Mouse (Mus musculus): Measurements from ENCODE around the gene Ago1. TPM values are rescaled to one million over a fixed set of nuclear protein-coding genes. Genes with fewer than 3 reads are reported as not detected.

The Ago1 gene
- polyA plus RNA-seq, 1 experiment from 2014 or later: 1.7 TPM

DNA sequence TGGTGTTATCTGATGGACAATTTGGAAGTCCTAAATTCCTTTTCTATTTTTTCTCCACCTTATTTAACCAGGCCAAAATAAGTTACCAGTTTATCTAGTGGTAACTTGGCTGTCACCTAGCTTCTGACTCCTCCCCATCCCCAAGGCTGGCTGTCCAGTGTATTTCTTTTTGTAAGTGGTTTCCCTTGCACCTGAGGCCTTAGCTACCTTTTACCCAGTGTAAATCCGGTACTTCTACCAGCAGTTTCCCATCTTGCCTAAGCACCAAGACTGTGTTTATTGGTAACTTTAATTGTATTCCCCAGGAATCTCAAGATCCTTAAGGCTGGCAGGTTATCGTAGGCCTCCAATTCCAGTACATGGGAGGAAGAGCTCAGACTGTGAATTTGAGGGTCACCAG, 34.3 kb downstream of the Ago1 start:
- peaks cover 22% of the 10 kb centered on the region for H3K4me1 ChIP-seq
- H3K27me3 ChIP-seq (replicated peaks): no peaks in the 10 kb centered on the region
- H3K9ac ChIP-seq: no peak overlapping the region
- no peak overlapping the region for H3K4me3 ChIP-seq
- ATAC-seq: no peak
- no peak overlapping the region for H3K27ac ChIP-seq
- H3K9me3 ChIP-seq (replicated peaks): no peaks in the 10 kb centered on the region
- H3K4me2 ChIP-seq: no peak overlapping the region
- 77% methylated on average over 2 of the region's 2 CpGs for WGBS (ENCODE audit: insufficient replicate concordance)
- H3K36me3 ChIP-seq: peaks cover 7% of the 10 kb centered on the region

DNA sequence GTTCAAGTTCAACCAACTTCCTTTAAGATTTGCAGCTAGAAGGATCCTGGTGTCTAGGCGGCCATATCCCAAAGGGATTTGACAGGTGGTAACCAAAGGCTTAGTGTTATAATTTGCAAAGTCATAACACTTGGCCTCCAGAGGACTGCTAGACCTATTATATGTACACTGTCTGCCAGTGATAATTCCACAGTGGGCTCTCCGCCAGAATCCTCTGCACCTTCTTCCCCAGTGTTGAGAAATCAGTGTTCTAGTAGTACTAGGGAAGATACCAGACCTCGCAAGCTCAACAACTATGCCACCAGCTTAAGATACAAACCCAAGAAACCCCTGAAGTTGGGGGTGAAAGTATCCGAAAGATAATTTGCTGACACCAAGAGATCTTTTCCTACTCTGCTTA, 35.2 kb downstream of the Ago1 start:
- H3K4me2 ChIP-seq: no peak overlapping the region
- H3K4me3 ChIP-seq: no peak overlapping the region
- H3K9me3 ChIP-seq (replicated peaks): no peaks in the 10 kb centered on the region
- no peak overlapping the region for H3K27ac ChIP-seq
- peaks cover 29% of the 10 kb centered on the region for H3K4me1 ChIP-seq
- no peaks in the 10 kb centered on the region for H3K36me3 ChIP-seq
- H3K9ac ChIP-seq: no peak overlapping the region
- H3K27me3 ChIP-seq (replicated peaks): no peaks in the 10 kb centered on the region
- ATAC-seq: no peak
- WGBS (ENCODE audit: insufficient replicate concordance): 73% methylated on average over 4 of the region's 4 CpGs

DNA sequence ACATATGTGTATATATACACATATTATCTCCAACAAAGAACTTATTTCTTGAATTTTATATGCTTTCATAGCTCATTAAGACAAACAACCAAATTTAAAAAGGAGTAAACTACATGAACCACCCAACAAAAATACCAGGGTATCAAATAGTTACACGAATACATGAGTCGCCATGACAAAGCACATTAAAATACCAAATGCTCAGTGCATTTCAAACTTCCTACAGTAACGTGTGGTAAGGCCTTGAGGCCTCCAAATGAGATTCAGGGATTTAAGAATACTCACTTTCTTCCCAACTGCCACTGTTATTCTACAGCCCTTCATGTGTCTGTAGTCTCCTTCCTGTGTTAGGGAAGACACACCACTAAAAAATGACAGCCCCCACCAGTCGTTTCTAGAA, 36.6 kb downstream of the Ago1 start:
- WGBS (ENCODE audit: insufficient replicate concordance): 70% methylated on average over 4 of the region's 4 CpGs
- ATAC-seq: no peak
- no peak overlapping the region for H3K9ac ChIP-seq
- no peaks in the 10 kb centered on the region for H3K27me3 ChIP-seq (replicated peaks)
- H3K4me1 ChIP-seq: peaks cover 34% of the 10 kb centered on the region
- H3K4me3 ChIP-seq: no peak overlapping the region
- H3K4me2 ChIP-seq: no peak overlapping the region
- H3K27ac ChIP-seq: no peak overlapping the region
- no peaks in the 10 kb centered on the region for H3K9me3 ChIP-seq (replicated peaks)
- no peaks in the 10 kb centered on the region for H3K36me3 ChIP-seq

DNA sequence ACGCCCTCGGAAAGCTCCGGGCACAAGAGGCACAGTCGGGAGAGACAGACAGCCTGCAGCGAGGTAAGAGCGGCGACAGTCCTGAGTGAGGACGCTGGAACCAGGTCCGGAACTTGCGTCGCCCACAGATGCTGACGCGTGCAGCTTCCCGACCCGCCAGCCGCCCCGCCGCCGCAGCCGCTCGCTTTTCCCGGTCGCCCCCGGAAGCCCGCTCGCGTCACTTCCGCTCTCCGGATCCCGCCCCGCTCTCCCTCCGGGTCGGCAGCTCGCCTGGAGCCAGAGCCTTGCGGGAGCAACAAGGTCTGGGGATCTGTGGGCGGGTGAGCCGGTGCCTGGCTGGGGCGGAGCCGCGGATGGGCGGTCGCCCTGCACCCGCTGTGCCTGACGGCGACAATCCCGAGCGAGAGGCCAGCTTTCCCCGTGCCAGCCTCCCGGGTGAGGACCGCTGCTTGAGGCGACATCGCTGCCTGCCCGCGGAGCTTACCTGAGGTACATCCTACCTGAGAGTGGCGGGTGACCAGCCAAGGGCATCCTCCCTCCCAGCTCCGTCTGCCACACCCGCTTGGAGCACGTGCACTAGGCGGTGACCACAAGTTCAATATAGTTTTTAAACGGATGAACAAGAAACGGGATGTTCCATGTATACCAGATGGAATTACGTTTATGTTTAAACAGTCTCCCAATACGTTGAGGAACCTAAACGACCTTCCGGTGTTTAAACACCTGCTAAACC, 38.9 kb downstream of the Ago1 start, which contains the start of gene Ago3:
Gene Ago3, minus strand, starts transcription at position 210 of the 733 bp plus-strand sequence.
- Histone ChIP-seq H3K4me1 (peaks cover 29% of the 10 kb centered on the region), H3K27ac (peak within 1 kb of the TSS; percentile 92), H3K4me3 (peak within 1 kb of the TSS; percentile 86), H3K9me3 (replicated peaks) (no peaks in the 10 kb centered on the region), H3K36me3 (peaks cover 5% of the 10 kb centered on the region; the same call in 1 of the 2 replicates), H3K4me2 (peak within 1 kb of the TSS; percentile 90), H3K27me3 (replicated peaks) (no peaks in the 10 kb centered on the region), H3K9ac (peak within 1 kb of the TSS; percentile 89)
- peak; percentile 99 for ATAC-seq
- WGBS (ENCODE audit: insufficient replicate concordance): under 1% methylated on average over 65 of the region's 65 CpGs

DNA sequence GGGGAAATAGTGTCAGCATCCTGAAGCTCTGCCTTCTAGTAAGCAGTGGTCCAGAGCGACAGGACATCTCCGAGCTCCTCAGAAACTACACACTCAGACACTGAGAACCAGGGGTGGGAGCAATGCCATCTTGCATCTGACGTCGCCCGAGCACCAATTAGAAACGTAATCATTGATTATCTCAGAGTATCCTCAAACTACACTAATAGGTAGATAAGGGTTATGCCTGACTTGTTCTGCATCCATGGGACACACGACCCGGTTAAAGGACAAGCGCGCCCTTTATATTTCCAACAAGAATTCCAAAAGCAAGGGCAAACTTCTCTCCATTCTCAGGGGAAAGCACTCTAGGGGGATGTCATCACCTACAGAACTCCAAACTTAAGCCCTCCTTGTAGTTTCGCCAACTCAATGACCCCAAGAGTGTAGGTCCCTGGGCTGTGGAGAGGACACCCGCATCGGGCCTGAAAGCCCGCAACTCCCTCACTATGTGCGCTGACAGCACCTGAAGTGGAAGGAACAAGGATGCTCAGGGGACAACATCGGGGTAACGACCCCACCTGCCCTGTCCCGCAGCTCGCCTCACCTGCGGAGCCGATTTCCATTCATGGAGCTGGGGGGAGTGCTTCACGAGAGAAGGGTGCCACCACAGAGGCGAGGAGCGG, 39.6 kb downstream of the Ago1 start:
- H3K4me2 ChIP-seq: peak overlapping the region; percentile 90
- peak overlapping the region; percentile 86 for H3K4me3 ChIP-seq
- H3K9ac ChIP-seq: peak overlapping the region; percentile 89
- no peaks in the 10 kb centered on the region for H3K27me3 ChIP-seq (replicated peaks)
- H3K9me3 ChIP-seq (replicated peaks): no peaks in the 10 kb centered on the region
- 2% methylated on average over 24 of the region's 24 CpGs for WGBS (ENCODE audit: insufficient replicate concordance)
- peak; percentile 33 for ATAC-seq
- peaks cover 5% of the 10 kb centered on the region; the same call in 1 of the 2 replicates for H3K36me3 ChIP-seq
- H3K4me1 ChIP-seq: peaks cover 29% of the 10 kb centered on the region
- H3K27ac ChIP-seq: peak overlapping the region; percentile 92

DNA sequence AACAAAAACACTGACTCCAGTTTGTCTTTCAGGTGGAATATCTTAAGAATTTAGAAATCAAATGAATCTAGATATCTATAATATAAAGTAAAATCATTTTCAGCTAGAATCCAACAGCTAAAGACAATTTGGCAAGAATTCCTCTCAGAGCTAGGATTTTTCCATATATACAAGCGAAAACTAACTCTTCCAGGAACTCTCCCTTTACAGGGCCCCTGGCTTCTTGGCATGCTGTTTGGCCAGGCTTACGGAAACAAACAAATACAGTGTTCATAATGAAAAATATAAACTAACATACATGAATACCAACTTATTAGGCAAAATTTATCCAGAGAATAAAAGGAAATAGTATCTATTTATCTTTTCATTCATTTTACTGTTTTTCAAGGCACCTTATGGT, 44.5 kb downstream of the Ago1 start:
- no peaks in the 10 kb centered on the region for H3K9me3 ChIP-seq (replicated peaks)
- 81% methylated on average over 2 of the region's 2 CpGs for WGBS (ENCODE audit: insufficient replicate concordance)
- H3K4me1 ChIP-seq: peaks cover 12% of the 10 kb centered on the region
- H3K4me2 ChIP-seq: no peak overlapping the region
- ATAC-seq: no peak
- peaks cover 5% of the 10 kb centered on the region; the same call in 1 of the 2 replicates for H3K36me3 ChIP-seq
- H3K27me3 ChIP-seq (replicated peaks): no peaks in the 10 kb centered on the region
- H3K4me3 ChIP-seq: no peak overlapping the region
- no peak overlapping the region for H3K27ac ChIP-seq
- H3K9ac ChIP-seq: no peak overlapping the region

DNA sequence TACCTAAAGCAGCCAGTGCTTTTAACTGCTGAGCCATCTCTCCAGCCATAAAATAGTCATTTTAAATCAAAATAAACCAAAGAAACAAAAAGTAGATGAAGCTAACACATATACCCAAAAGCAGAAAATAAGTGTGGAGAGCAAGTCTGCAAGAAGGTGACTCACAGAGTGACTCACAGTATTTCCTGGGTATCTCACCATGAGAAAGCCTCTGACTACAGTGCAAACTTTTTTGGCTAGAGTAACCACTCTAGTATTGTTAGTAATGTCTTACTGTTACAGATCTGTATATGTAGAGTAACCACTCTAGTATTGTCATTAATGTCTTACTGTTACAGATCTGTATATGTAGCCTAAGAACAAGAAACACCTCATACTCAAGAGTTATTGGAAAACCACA, 52.7 kb downstream of the Ago1 start:
- Histone ChIP-seq H3K27me3 (replicated peaks) (no peaks in the 10 kb centered on the region), H3K4me3 (no peak overlapping the region), H3K4me1 (no peaks in the 10 kb centered on the region), H3K4me2 (no peak overlapping the region), H3K36me3 (no peaks in the 10 kb centered on the region), H3K9ac (no peak overlapping the region), H3K9me3 (replicated peaks) (no peaks in the 10 kb centered on the region), H3K27ac (no peak overlapping the region)
- no peak for ATAC-seq

DNA sequence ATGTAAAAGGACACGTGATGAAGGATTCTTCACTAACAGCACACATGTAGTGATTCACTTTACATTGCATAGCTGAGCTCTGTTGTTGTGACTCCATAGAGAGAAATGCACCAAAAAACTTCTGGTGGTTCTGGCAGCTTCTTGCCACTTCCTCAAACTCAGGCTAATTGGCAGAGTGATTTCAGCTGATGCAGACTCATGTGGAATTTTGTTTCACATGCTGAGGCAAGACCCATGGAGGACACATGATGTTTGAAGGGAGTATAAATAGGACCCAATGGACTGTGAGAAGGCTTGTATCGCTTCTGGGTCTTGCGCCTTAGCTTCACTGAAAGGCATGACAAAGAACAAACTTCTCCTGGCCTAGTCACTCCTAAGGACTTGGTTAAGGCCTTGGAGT, 55.9 kb downstream of the Ago1 start:
- Histone ChIP-seq H3K4me1 (no peaks in the 10 kb centered on the region), H3K4me2 (no peak overlapping the region), H3K36me3 (no peaks in the 10 kb centered on the region; the same call in 1 of the 2 replicates), H3K9me3 (replicated peaks) (no peaks in the 10 kb centered on the region), H3K27me3 (replicated peaks) (no peaks in the 10 kb centered on the region), H3K4me3 (no peak overlapping the region), H3K27ac (no peak overlapping the region), H3K9ac (no peak overlapping the region)
- no peak for ATAC-seq
- 84% methylated on average over 3 of the region's 3 CpGs for WGBS (ENCODE audit: insufficient replicate concordance)

Other genes starting within 250 kb of the Ago1 start
- 20.9 and 23.3 TPM in 2 replicates for gene Map7d1, start 212.2 kb downstream of the Ago1 start, polyA plus RNA-seq (2016; fragmentation: Nextera tagmentation; extraction: Ambion mirVana)
- 43.7 and 44.0 TPM in 2 replicates for gene Trappc3, start 206.3 kb downstream of the Ago1 start, polyA plus RNA-seq (2016; fragmentation: Nextera tagmentation; extraction: Ambion mirVana)
- gene Col8a2, start 181.8 kb downstream of the Ago1 start, polyA plus RNA-seq (2016; fragmentation: Nextera tagmentation; extraction: Ambion mirVana): 1.8 and 2.3 TPM in 2 replicates
- 36.0 and 38.0 TPM in 2 replicates for gene Adprhl2, start 146.9 kb downstream of the Ago1 start, polyA plus RNA-seq (2016; fragmentation: Nextera tagmentation; extraction: Ambion mirVana)
- 0.54 and 0.57 TPM in 2 replicates for gene Tekt2, start 142.9 kb downstream of the Ago1 start, polyA plus RNA-seq (2016; fragmentation: Nextera tagmentation; extraction: Ambion mirVana)
- gene Ago3, start 39.0 kb downstream of the Ago1 start, polyA plus RNA-seq (2016; fragmentation: Nextera tagmentation; extraction: Ambion mirVana): 8.1 and 8.2 TPM in 2 replicates
- 0.23 and 0.37 TPM in 2 replicates for gene Ago4, start 64.9 kb upstream of the Ago1 start, polyA plus RNA-seq (2016; fragmentation: Nextera tagmentation; extraction: Ambion mirVana)
- gene Clspn, start 88.4 kb upstream of the Ago1 start, polyA plus RNA-seq (2016; fragmentation: Nextera tagmentation; extraction: Ambion mirVana): 44.4 and 44.5 TPM in 2 replicates
- gene 5730409E04Rik, start 141.2 kb upstream of the Ago1 start, polyA plus RNA-seq (2016; fragmentation: Nextera tagmentation; extraction: Ambion mirVana): 0.26 and 0.44 TPM in 2 replicates
- 367 and 374 TPM in 2 replicates for gene Psmb2, start 209.0 kb upstream of the Ago1 start, polyA plus RNA-seq (2016; fragmentation: Nextera tagmentation; extraction: Ambion mirVana)

All from liver, embryonic 12.5 days (tissue).